Mouse (Mus musculus) heart, adult 8-10 months (tissue): ENCODE results near the gene Dab1. TPM values are rescaled to one million over a fixed set of nuclear protein-coding genes. Genes with fewer than 3 reads are reported as not detected.

Experiments used
- DNase-seq: peaks from one replicate; pipeline ENCODE4 v3.0.0; 2022; ENCODE audit warnings: low spot score
- total RNA-seq, 4 experiments: library from RNA; stranded (reverse); gene quantifications; 2 replicates each; pipeline ENCODE4 v1.2.4; 2022

Dab1 gene
- total RNA-seq, 4 experiments from 2014 or later: 0.05 to 0.09 TPM; not detected in 2

DNA sequence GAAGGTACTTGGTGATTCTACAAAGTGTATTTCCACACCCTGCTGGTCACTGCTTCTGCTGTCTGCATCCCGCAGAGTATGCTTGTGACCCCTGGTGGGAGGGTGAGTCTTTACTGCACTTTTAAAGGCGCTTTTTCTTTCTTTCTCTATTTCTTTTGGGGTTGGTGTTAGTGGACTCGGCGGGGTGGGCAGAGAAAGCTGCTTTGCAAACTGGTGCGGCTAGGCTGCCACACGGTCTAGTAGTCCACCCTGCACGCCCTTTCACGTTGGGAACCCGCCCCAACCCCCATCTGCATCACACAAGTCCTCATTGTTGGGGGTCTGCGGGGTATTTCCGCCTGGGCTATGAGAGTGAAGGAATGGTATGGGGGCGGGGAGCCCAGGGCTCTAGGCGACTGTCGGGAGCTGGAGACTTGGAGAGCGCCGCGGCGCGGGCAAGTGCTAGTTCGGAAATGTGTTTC, 749.4 kb downstream of the Dab1 start:
- no peak for DNase-seq

DNA sequence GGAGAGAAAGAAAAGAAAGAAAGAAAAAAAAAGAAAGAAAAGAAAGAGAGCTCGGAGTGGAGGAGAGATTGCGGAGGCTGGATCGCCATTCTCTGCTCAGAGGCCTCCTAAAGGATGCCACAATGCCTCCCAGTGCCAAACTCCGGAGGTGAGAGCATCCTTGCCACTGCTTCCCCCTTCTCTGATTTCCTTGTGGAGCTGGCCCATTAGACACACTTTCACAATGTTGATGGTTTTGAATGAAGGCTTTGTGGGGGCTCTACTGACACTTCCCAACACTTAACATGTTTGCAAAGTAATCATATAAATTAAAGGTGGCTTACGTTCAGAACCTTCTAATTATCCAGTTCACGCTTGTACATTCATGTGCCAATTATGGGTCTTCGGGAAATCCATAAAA, 749.9 kb downstream of the Dab1 start:
- DNase-seq: no peak

DNA sequence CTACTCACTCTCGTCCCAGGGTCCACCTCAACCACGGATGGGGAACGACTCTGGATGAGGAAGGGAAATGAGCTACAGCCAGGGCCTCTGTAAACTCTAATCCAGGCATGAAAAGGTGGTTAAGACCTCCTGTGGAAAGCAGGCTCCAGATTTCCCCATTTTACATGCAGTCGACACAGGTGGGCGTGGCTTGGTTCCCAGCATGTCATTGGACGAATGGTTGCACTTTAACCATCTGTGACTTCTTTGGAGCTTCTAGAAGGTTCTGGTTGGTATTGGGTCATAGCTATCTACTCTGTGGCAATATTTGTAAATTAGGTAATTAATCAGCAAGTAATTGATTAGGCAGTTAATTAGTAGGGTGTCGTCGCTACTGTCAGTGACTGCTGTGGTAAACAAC, 752.0 kb downstream of the Dab1 start:
- DNase-seq: no peak

DNA sequence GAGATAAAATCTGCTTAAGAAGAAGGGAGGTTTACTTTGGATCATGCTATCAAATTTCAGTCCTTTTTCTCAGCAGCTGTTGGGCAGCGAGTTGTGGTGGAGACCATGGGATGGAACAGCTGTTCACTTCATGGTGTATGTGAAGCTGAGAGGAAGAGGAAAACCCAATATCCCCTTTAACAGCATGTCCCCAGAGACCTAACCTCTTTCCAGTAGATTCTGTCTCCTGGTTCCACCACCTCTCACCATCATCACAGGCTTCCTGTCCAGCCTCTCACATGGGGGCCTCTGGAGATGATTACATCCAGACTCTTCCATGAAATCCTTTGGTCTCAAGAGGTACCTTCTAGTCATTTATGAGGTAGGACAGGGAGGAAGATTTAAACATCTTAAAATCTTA, 755.0 kb downstream of the Dab1 start:
- no peak for DNase-seq

DNA sequence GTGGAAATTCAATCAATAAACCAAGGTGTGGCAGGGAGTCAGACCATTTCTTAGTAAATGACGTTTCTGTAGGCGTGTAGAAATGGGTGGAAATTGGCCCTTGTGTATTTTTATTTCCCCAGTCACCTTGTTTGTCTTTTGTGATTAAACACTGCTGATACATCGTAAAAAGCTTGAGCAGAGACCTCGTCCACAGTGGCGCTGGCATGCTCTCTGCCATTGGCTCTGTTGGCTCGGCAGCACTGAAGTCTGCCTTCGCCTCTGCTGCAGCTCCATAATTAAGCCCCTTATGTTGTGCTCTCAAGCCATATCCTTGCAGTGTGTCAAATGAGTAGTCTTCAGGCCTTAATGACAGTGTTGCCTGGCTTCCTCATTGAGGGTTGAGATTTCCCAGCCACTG, 765.5 kb downstream of the Dab1 start:
- no peak for DNase-seq

DNA sequence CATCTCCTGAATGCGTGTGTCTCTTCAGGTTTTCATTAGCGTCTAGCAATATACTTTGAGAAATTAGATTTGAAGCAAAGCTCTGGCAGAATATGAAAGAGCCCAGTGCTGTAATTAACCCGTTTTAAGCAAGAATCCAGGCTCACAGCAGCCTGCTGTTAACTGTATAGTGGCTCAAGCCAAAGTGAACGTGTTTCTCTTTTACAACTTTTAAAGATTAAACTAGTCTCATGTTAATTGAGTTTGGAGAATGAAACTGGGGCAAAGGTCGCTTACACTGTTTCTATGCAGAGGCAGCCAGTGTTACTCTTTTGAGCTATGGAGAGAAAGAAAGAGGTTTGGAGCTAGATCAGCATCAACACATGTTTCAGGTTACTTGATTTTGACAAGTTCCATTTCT, 766.1 kb downstream of the Dab1 start:
- DNase-seq: no peak

DNA sequence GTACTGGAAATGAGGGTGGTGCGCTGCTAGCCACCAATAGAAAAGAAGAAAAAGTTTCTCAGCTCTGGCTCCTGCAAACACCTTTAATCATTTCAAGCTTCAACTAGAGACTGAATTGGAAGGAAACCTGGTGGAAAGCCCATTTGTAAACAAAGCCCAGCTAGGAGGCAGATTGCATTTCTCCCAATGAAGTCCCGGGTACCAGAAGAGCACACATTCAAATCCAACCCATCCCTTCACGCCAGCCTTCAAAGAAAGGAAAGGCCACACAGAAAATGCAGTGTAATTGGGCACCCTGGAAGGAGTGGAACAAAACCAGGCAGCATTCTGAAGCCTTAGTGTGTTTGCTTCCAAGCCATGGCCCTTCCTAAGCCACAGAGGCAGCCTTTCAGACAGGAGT, 776.4 kb downstream of the Dab1 start:
- DNase-seq: no peak

DNA sequence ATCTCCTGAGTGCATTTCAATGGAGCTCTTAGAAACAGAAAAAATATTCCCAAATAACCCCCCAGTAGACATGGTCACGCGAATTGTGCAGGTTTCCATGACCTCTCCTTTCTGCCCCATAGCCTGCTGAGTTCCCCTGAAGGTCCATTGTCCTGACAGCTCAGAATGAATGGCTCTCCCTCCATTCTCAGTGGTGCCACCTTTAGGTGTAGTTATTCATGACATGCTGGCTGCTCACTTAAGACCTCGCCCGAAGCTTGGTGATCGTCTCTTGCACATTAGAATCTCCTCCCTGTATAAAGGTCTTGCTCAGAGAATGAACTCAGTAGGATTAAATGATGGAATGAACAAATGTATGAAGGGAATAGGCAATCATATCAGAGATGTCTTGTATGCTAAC, 776.9 kb downstream of the Dab1 start:
- DNase-seq: no peak

DNA sequence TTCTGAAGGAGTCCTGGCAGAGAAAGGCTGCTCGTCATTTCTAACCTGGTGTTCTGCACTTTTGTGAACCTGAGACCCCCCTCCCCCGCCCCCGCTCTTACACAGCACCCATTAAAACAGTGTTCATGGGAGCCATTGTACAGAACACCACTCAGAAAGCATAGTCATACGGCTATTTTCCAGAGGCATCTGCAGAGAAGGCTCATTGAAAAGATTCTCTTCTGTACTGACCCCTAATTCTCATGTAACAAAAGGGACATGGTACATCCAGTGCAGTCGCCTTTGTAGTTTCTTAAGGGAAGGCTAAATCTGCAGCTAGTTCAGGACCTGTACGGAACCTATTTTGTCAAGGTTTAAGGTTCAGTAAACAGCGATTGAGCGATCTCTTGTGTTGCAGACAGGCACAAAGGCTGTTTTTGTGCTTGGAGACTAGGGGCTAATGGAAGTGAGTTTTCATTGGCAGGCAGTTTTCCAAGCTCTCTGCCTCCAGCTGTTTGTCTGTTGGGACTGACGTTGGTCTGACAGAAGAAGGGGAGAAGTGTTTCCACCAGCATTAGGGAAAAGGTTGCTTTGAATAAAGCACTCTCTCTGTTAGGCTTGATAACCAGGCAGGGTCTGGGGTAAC, 780.1 kb downstream of the Dab1 start:
- DNase-seq: no peak

DNA sequence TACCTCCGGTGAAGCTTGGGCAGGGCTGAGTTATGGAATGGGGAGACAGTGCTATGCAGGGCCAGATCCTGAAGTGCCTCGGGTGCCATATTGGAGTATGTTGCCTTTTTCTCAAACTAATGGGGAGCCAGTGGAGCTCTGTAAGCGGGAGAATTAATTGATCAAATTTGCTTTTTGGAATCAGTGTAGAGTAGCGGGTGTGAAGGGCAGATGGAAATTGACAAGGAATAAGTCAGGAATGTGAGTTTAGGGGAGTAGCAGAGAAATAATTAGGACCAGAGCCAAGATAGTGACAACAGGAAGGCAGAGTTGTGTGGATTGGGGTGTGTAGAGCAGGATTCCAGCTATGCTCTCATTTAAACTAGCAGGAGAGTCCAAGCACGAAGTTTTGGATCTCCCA, 784.9 kb downstream of the Dab1 start:
- DNase-seq: no peak

DNA sequence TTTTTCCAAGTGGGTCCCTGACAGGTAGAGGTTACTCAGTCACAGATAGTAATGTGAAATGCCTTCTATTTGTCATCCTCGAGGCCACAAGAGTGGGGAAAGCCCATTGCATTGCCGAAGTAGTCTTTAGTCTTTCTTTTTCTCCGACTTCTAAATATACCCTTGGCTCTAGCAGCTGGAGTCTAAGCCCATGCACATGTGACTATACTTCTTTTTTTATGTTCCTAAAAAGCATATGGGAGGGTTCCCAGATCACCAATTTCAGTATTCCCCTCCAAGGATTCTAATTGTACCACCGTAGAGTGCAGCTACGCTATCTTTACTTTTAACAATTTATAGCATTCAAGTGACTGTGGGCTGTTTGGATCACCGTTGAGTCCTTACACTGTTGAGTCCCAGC, 791.8 kb downstream of the Dab1 start:
- no peak for DNase-seq

DNA sequence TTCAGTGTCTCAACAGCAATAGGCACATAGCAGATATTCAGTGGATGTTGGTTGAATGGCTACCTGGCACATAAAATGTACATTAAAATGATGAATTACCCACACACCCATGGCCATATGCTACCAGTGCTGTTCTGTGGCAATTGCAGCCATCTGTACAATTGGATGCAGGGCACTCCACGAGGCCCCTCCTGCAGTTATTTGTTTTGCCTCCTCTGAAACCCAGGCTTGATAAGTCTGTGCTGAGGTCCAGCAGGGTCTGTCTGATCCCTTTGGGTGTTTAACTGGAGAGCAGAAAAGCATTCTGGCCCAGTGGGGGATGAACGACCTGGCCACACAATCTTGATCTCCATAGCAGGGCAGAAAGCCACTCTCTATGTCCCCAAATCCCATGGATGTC, 796.3 kb downstream of the Dab1 start:
- DNase-seq: no peak

DNA sequence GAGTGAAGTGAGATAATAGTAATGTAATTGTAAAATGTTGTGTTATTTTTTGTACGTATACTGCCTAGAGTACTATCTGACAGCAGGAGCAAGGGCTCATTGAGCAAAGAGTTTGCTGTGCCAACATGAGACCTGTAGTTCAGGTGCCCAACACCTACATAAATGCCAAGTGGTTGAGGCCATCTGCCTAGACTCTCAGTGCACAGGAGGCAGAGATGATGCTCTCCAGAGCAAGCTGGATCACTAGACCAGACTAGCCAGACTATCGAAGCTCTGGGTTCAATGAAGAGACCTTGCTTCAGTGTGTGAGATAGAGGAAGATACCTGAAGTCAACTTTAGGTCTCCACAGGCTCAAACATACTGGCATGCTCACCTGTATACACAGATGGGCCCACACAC, 799.2 kb downstream of the Dab1 start:
- no peak for DNase-seq

DNA sequence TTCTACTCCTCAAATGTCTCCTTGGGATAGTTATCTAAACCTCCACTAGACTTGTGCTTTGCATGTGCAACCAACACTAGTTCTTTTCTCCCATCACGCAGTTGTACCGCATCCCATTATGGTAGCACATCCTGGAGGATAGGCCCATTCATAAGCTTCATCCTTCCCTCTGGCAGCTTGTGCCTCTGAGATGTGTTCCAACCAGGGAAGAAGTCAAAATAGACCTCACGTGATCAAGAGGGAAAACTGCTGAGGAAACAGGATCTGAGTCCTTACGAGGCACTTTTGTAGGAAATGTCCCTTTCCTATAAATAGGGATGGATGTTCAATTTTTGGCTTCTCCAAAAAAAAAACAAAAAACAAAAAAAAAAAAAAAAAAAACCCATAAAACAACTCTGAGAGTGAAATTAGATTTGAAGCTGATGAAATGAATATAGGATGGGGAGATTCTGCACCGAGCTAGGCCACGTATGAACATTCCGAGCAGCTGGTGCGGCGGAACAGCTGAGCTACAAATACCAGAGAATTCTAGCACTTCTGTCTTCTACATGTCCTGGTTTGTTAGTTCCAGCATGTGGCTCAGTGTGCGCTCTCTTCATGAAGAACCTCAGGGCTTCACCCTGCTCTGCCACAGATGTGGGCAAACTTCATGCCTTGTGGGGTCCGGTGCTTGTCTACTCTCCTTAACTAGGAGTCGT, 802.0 kb downstream of the Dab1 start:
- DNase-seq: no peak

DNA sequence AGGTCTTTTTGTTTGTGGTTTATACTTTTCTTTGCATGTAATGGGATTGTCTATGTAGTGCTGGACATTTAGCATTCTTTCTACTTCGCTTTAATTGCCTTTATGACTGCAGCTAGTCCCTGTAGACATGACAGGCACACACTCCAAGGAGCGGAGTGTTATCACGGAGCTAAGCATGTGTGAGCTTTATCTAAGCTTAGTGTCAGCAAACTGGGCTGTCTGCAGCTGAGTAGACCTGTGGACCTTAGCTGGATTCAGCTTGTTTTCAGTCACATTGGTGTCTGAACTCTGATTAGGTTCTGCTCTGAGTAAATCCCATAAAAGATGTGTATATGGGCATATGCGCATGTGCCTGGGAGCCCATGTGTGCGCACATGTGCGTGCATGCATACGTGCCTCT, 810.0 kb downstream of the Dab1 start:
- DNase-seq: no peak

DNA sequence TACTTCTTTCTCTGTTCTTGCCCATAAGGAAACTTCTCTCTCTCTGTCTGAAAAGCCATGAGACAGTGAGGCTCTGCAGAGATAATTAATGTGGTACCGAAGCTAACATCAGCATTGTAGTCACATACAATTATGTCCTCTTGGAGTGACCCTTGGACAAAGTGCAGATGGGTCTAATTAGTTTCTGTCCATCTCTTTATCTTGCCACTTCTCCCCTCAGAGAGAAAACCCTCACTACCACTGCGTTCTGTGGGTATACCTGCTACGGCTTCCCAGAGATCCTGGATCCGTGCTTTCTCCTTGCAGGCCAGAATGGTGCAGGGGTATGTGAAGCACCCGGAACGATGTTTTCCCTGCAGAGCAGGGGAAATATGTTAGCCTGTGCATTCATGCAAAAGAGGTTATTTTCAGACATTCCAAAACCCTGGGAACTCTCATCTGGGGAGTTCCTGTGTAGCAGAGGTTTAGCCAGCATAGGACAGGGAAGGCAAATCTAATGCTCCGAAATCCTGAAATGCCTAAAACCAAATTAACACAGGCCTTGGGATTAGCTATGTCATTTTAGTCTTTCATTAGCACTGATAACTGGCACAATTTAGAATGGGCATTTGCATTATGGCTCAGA, 812.2 kb downstream of the Dab1 start:
- DNase-seq: no peak

DNA sequence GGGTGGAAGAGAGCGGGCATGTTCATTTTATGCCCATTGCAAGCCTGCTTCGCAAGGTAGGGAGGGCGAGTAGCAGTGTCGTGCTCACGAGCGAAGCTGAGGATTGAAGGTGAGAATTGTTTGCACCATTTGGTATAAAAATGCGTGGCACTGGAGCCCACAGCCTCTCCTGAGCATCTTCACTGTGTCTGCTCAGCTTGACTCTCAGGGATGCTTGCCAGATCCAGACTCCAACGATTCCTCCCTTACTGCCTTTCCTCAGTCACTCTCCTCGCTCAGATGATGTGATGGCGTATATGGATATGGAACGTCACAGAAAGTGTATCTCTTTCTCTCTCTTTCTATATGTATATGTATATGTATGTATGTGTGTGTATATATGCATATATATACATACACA, 813.0 kb downstream of the Dab1 start:
- DNase-seq: no peak

DNA sequence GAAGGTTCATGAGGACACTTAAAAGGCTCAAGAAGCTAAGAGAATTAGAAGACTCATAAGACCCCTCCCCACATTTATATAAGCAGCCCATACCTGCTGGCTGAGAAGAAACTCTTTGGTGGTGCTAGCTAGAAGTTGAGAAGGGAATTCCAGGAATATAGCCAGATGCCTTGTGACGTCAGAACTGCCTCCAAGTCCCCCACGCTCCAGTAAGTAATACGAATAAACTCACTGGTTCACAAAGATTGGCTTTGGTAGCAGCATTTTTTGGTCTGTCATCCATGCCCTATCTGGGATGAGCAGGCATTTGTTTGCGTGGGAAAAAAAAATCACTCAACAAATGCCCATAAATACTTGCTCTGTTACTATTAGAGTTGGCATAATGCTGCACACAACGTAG, 816.6 kb downstream of the Dab1 start:
- DNase-seq: no peak

DNA sequence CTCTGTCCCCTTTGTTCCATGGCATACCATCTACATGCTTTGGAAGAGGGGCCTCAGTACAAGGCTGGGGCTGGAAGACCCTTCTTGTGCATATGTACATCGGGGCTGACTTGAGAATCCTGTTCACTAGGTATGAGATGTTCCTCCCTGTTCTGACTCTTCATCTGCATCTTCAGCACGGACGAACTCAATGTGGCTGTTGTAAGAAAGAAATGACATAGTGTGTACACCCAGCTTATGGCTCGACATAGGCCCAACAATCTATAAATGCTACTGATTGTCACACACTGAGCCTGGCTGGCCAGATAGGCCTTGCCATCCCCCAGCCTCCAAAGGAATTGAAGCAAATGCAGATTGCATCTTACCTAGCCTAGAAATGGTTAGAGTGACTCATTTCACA, 817.3 kb downstream of the Dab1 start:
- DNase-seq: no peak

DNA sequence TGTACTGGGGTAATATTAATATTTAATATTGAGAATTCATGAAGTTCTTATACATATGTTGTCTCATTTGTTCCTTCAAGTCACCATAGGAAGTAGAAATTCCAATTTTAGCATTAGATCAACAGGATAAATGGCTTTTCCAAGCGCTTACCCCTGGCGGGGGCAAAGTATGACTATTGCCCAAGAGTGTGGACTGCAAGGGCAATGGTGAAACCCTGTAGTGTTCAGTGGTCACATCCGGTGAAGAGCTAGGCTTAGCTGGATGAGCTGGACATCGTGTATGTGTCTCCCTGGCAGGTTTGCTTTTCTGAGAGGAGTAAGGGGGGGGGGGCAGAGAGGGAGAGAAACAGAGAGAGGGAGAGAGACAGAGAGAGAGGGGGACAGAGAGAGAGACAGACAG, 819.6 kb downstream of the Dab1 start:
- DNase-seq: no peak

DNA sequence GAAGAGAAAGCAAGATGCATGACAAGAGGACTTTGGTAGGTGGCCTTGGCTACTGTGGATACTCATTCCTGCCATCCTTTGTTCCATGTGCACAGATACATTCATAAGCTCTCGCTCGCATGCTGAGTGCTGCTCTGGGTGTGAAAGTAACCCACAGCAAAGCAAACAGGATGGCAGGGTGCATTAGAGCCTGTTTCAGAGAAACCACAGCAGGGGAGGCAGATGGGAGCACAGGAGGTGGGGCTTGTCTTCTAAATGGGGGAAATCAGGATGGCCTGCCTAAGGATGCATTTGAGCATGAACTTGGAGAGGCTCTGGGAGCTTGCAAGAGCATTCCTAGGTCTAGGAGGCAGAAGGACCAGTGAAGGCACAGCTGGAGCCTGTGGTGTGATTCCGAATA, 820.5 kb downstream of the Dab1 start:
- no peak for DNase-seq

DNA sequence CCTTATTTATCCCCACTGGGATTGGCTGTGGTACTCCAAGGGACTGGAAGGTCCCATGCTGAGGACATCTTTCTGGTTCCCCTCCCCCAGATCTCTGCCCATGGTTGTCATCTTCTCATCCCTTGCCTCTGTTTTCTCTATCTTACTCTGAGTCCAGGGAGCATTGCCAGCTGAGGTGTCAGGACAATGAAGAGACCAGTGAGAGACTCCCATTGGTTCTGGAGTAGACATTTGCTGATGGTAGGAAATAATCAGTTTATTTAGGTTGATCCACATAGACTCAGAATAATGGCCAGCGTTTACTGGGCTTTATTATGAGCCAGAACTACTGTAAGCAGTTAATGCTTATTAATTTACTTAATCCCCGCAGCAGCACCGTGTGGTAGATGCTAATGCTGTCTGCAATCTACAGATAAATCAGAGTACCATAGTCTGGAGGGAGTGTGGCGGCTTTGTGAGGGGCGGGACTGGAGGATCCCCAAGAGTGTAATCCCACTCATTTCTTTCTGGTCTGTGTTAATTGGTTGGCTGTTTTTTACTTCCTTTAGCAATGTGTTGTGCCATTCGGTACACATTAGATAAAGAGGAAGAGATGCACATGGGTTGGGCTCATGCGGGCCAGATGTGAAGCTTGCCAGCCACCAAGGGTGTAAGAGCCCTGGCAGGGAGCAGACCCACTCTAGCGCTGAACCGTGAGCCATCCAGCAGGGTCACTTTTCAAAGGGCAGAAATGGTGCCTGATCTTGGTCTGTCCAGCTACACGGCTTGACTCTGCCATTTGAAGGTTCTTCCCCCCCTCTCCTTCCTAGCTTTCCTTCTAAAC, 824.0 kb downstream of the Dab1 start:
- no peak for DNase-seq
